Mouse (Mus musculus) forebrain, embryonic 10.5 days (tissue): ENCODE measurements around the gene Defa32. TPM values are rescaled to one million over a fixed set of nuclear protein-coding genes. Genes with fewer than 3 reads are reported as not detected.
"Not testable (repeated sequence)": the region's sequence is repeated elsewhere in the genome, so short reads cannot be mapped to it uniquely, and the experiment has no call there.

Experiments
- DNase-seq: peaks from one replicate; pipeline ENCODE4 v3.0.0-alpha.2; 2017; ENCODE audit warnings: low spot score; ENCODE audit errors: extremely low spot score
- H3K27ac ChIP-seq: fragments of 300-500 bp; sonication (generic); 2 replicates; pipeline ENCODE4 v1.5.1; 2016; ENCODE audit warnings: mild to moderate bottlenecking
- H3K27me3 ChIP-seq: fragments of 300-500 bp; sonication (generic); 2 replicates; pipeline ENCODE4 v1.6.1; 2016; ENCODE audit warnings: mild to moderate bottlenecking; ENCODE audit not compliant: poor library complexity, severe bottlenecking
- H3K36me3 ChIP-seq: fragments of 300-500 bp; sonication (generic); replicated peaks from 2 replicates; pipeline ENCODE4 v1.6.1; 2016; ENCODE audit warnings: mild to moderate bottlenecking, moderate library complexity
- H3K4me1 ChIP-seq: fragments of 300-500 bp; sonication (generic); 2 replicates; pipeline ENCODE4 v1.6.1; 2016
- H3K4me3 ChIP-seq: fragments of 300-500 bp; sonication (generic); 2 replicates; pipeline ENCODE4 v1.5.1; 2016; ENCODE audit warnings: mild to moderate bottlenecking, moderate library complexity
- H3K9me3 ChIP-seq: fragments of 300-500 bp; sonication (generic); 2 replicates; pipeline ENCODE4 v1.6.1; 2016; ENCODE audit warnings: mild to moderate bottlenecking, moderate library complexity
- WGBS: fragments of 180-500 bp; shearing (Covaris S2); methylation state at CpG from one replicate; pipeline ENCODE4 v1.1.7; 2016; 5-methylcytosine and 5-hydroxymethylcytosine counted together
- polyA plus RNA-seq: library from polyadenylated mRNA; unstranded; fragments of >200 nt; fragmentation: Nextera tagmentation; extraction: Ambion mirVana; gene quantifications from 2 replicates; pipeline ENCODE4 v1.2.1, GENCODE M21; 2016

The Defa32 gene
- polyA plus RNA-seq = not detected in 2 replicates

DNA sequence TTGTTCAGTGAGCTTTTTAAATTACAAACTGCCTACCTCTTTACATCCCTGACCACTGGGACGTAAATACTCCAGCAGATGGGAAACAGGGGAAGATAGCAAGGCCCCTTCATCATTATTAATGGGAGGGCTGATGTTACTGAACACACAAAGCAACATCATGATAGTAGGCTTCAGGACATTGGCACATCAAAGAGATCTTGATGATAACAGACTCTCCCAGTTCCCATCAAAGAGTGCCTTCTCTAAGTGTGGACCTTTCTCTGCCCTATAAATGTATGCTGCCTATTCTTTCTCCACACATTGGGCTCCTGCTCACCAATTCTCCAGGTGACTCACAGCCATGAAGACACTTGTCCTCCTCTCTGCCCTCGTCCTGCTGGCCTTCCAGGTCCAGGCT lies at the start of gene Defa32:
Defa32 (plus strand) TSS at position 301 of the 400 bp plus-strand sequence.
- not testable (repeated sequence) for H3K9me3 ChIP-seq, H3K4me1 ChIP-seq, DNase-seq, H3K4me3 ChIP-seq, H3K27me3 ChIP-seq, H3K36me3 ChIP-seq, H3K27ac ChIP-seq
- WGBS = no CpG with 5 or more reads among the region's 2 CpGs

DNA sequence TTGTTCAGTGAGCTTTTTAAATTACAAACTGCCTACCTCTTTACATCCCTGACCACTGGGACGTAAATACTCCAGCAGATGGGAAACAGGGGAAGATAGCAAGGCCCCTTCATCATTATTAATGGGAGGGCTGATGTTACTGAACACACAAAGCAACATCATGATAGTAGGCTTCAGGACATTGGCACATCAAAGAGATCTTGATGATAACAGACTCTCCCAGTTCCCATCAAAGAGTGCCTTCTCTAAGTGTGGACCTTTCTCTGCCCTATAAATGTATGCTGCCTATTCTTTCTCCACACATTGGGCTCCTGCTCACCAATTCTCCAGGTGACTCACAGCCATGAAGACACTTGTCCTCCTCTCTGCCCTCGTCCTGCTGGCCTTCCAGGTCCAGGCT lies 19.9 kb upstream of the Defa32 start, which contains the start of gene Defa20:
Defa20 (plus strand) TSS at position 301 of the 400 bp plus-strand sequence.
- no CpG with 5 or more reads among the region's 2 CpGs for WGBS
- H3K36me3 ChIP-seq, H3K27me3 ChIP-seq, H3K27ac ChIP-seq, DNase-seq, H3K9me3 ChIP-seq, H3K4me1 ChIP-seq, H3K4me3 ChIP-seq: not testable (repeated sequence)

DNA sequence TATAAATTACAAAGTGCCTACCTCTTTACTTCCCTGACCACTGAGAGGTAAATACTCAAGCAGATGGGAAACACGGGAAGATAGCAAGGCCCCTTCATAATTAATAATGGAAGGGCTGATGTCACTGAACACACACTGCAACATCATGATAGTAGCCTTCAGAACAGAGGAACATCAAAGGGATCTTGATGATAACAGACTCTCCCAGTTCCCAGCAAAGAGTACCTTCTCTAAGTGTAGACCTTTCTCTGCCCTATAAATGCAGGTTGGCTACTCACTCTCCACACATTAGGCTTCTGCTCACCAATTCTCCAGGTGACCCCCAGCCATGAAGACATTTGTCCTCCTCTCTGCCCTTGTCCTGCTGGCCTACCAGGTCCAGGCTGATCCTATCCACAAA lies 36.3 kb downstream of the Defa32 start, which contains the start of gene Defa37:
Defa37 (plus strand) TSS at position 301 of the 400 bp plus-strand sequence.
- H3K27me3 ChIP-seq, DNase-seq, H3K9me3 ChIP-seq, H3K36me3 ChIP-seq, H3K27ac ChIP-seq, H3K4me3 ChIP-seq, H3K4me1 ChIP-seq: not testable (repeated sequence)
- no CpG with 5 or more reads among the region's 1 CpGs for WGBS

Other genes starting within 250 kb of the Defa32 start
- gene Defa27, start 213.5 kb upstream of the Defa32 start, polyA plus RNA-seq = not detected in 2 replicates
- gene Defa29, start 202.0 kb upstream of the Defa32 start, polyA plus RNA-seq = not detected in 2 replicates
- not detected in 2 replicates for gene Defa2, start 150.5 kb upstream of the Defa32 start, polyA plus RNA-seq
- not detected in 2 replicates for gene Defa33, start 137.2 kb upstream of the Defa32 start, polyA plus RNA-seq
- gene Defa36, start 101.6 kb upstream of the Defa32 start, polyA plus RNA-seq = not detected in 2 replicates
- gene Gm7849, start 72.5 kb upstream of the Defa32 start, polyA plus RNA-seq = not detected in 2 replicates
- gene Defa20, start 19.8 kb upstream of the Defa32 start, polyA plus RNA-seq = not detected in 2 replicates
- not detected in 2 replicates for gene Defa37, start 36.4 kb downstream of the Defa32 start, polyA plus RNA-seq
- not detected in 2 replicates for gene Defa28, start 54.0 kb downstream of the Defa32 start, polyA plus RNA-seq
- gene Gm7861, start 65.5 kb downstream of the Defa32 start, polyA plus RNA-seq = not detected in 2 replicates
- not detected in 2 replicates for gene Defa26, start 89.2 kb downstream of the Defa32 start, polyA plus RNA-seq
- not detected in 2 replicates for gene Defa17, start 126.7 kb downstream of the Defa32 start, polyA plus RNA-seq
- gene Defa34, start 136.8 kb downstream of the Defa32 start, polyA plus RNA-seq = not detected in 2 replicates
- not detected in 2 replicates for gene AY761184, start 174.6 kb downstream of the Defa32 start, polyA plus RNA-seq
- not detected in 2 replicates for gene Defa24, start 205.5 kb downstream of the Defa32 start, polyA plus RNA-seq